14 mouse cellular contexts compared by ENCODE assay signal in genomic region chr19:10784796-10785459, GRCm38 (mm10). TPM values are rescaled to one million over a fixed set of nuclear protein-coding genes. Genes with fewer than 3 reads are reported as not detected.
A peak's percentile ranks its signal among the peaks of the same experiment; 100 is the strongest.
DNase-seq lines count a peak whose midpoint lies in the region; ATAC-seq and TF ChIP-seq lines count a peak whose summit lies in the region.
"Had no signal": no experiment of that assay in that cellular context is flagged by ENCODE, and none has a peak within 500 bp of the region (broad histone marks: within the 10 kb centered on the region; RNA-seq: fewer than 3 reads in every experiment).

No protein-coding gene starts in this region.

- DNase-seq in gastrocnemius, adult 2 months, result peak; percentile 69
- DNase-seq in gastrocnemius, postnatal 10 days, result no peak
- DNase-seq in thymus, postnatal 14 days, result peak; percentile 27
- DNase-seq in thymus, postnatal 4 days, result no peak
- peak; percentile 66 for DNase-seq in hindbrain, postnatal 0 days (ENCODE audit: low spot score)
- peak; percentile 44 for DNase-seq in right cerebral cortex, postnatal 4 days
- no peak for DNase-seq in lung, adult 18-20 months
- DNase-seq in adrenal gland, adult 2 months, result no peak
- DNase-seq: adrenal gland, postnatal 25 days; embryo, embryonic 11 days; heart, postnatal 4 days; midbrain, embryonic 14.5 days had no signal

- intact Hi-C loops in gastrocnemius, adult 2 months (cut with DNase I), result loop anchor here (5.0 kb wide), 1 partner anchor 92 kb away; no protein-coding TSS in a partner anchor

- H3K4me1 ChIP-seq in hindbrain, postnatal 0 days (ENCODE audit: insufficient read depth, low read length), result peaks cover 5% of the 10 kb centered on the region; the same call in 1 of the 2 replicates

- ATAC-seq in hindbrain, postnatal 0 days, result peak; percentile 71

- WGBS in hindbrain, postnatal 0 days, result 59% methylated on average over 10 of the region's 10 CpGs

- H3K27me3 ChIP-seq in hindbrain, postnatal 0 days (ENCODE audit: insufficient read depth, low read length), result no peaks in the 10 kb centered on the region
- H3K27me3 ChIP-seq: limb, embryonic 13.5 days had no signal

- H3K27ac ChIP-seq in gastrocnemius, adult 2 months, result peak overlapping the region; percentile 68
- H3K27ac ChIP-seq in hindbrain, postnatal 0 days, result 0 out of 2 replicates have a peak overlapping the region, but pooled peaks have one; percentile 38
- H3K27ac ChIP-seq: kidney, postnatal 0 days; limb, embryonic 13.5 days had no signal

- no peak overlapping the region for H3K9ac ChIP-seq in hindbrain, postnatal 0 days (replicated peaks; ENCODE audit: low read length)
- H3K9ac ChIP-seq: limb, embryonic 13.5 days had no signal

- H3K9me3 ChIP-seq in hindbrain, postnatal 0 days (ENCODE audit: low read length), result no peaks in the 10 kb centered on the region
- H3K9me3 ChIP-seq: limb, embryonic 13.5 days had no signal

- no peak overlapping the region for H3K4me2 ChIP-seq in hindbrain, postnatal 0 days (ENCODE audit: low read depth, low read length)
- H3K4me2 ChIP-seq: limb, embryonic 13.5 days had no signal

- TF ChIP-seq CTCF in gastrocnemius, adult 2 months (IDR thresholded peaks at IDR 0.05), result no peak
- no peak for TF ChIP-seq CTCF in hindbrain, postnatal 0 days (IDR thresholded peaks at IDR 0.05; ENCODE audit: low read depth)

- H3K36me3 ChIP-seq in hindbrain, postnatal 0 days (ENCODE audit: insufficient read depth, low read length), result no peaks in the 10 kb centered on the region
- H3K36me3 ChIP-seq: limb, embryonic 13.5 days had no signal

- no peak overlapping the region for H3K4me3 ChIP-seq in gastrocnemius, adult 2 months
- no peak overlapping the region for H3K4me3 ChIP-seq in hindbrain, postnatal 0 days (ENCODE audit: low read length)
- H3K4me3 ChIP-seq: limb, embryonic 13.5 days had no signal

RNA-seq across cellular contexts. Expression of gene Cd6, which starts 44.9 kb away (rescaled TPM):
- not detected for total RNA-seq in gastrocnemius, adult 2 months (2021)
- total RNA-seq in gastrocnemius, postnatal 10 days (2021), result under 1 TPM in 1 of 2 experiments, not detected in 1; 0.26 TPM
- total RNA-seq in hindbrain, postnatal 0 days (2014; rRNA removed), result not detected in 2 replicates
- 0.08 TPM in 1 of 2 replicates, not detected in the other for polyA plus RNA-seq in hindbrain, postnatal 0 days (2015; fragmentation: Nextera tagmentation; extraction: Ambion mirVana)
- total RNA-seq in adrenal gland, adult 2 months (2021), result not detected
- polyA plus RNA-seq in adrenal gland, adult 2 months (2012; rRNA removed), result 0.28 and 0.34 TPM in 2 replicates
- total RNA-seq: adrenal gland, postnatal 25 days had no signal
- polyA plus RNA-seq: kidney, postnatal 0 days; limb, embryonic 13.5 days; midbrain, embryonic 14.5 days had no signal

RNA-seq across cellular contexts. Expression of gene Cd5, which starts 46.1 kb away (rescaled TPM):
- total RNA-seq in gastrocnemius, adult 2 months (2021), result not detected
- total RNA-seq in gastrocnemius, postnatal 10 days (2021), result under 1 TPM in 1 of 2 experiments, not detected in 1; 0.25 TPM
- total RNA-seq in hindbrain, postnatal 0 days (2014; rRNA removed), result 0.68 TPM in 1 of 2 replicates, not detected in the other
- polyA plus RNA-seq in hindbrain, postnatal 0 days (2015; fragmentation: Nextera tagmentation; extraction: Ambion mirVana), result 0.26 and 0.32 TPM in 2 replicates
- total RNA-seq in adrenal gland, adult 2 months (2021), result under 1 TPM; 0.10 to 0.14 TPM
- 0.15 and 0.26 TPM in 2 replicates for polyA plus RNA-seq in adrenal gland, adult 2 months (2012; rRNA removed)

RNA-seq across cellular contexts. Expression of gene Slc15a3, which starts 54.6 kb away (rescaled TPM):
- under 1 TPM; 0.31 to 0.53 TPM for total RNA-seq in gastrocnemius, adult 2 months (2021)
- 1 to 10 TPM in 1 of 2 experiments, under 1 TPM in 1; 0.75 to 1.6 TPM for total RNA-seq in gastrocnemius, postnatal 10 days (2021)
- total RNA-seq in hindbrain, postnatal 0 days (2014; rRNA removed), result 1.5 and 1.9 TPM in 2 replicates
- polyA plus RNA-seq in hindbrain, postnatal 0 days (2015; fragmentation: Nextera tagmentation; extraction: Ambion mirVana), result 0.21 and 0.78 TPM in 2 replicates
- total RNA-seq in adrenal gland, adult 2 months (2021), result 1 to 10 TPM; 3.6 to 6.4 TPM
- polyA plus RNA-seq in adrenal gland, adult 2 months (2012; rRNA removed), result 10.0 and 10.3 TPM in 2 replicates

Comparison
In these comparisons a context has a peak if more than half of its experiments do, and no peak if none do; other contexts are left out.
1. DNase-seq: peak in gastrocnemius, adult 2 months (single experiment), thymus, postnatal 14 days (single experiment), hindbrain, postnatal 0 days (single experiment) and right cerebral cortex, postnatal 4 days (single experiment); none in gastrocnemius, postnatal 10 days (single experiment), thymus, postnatal 4 days (single experiment), lung, adult 18-20 months (0 of 2) and adrenal gland, adult 2 months (single experiment).